Mouse (Mus musculus): Measurements from ENCODE around the gene Pak7. TPM values are rescaled to one million over a fixed set of nuclear protein-coding genes. Genes with fewer than 3 reads are reported as not detected.

Pak7 gene
- total RNA-seq, 1 experiment from 2014 or later, result 0.12 TPM

Other genes starting within 250 kb of the Pak7 start
- gene Ankef1, start 113.9 kb upstream of the Pak7 start, total RNA-seq (2021), result 9.1 and 10.8 TPM in 2 replicates